Mouse (Mus musculus) embryo, embryonic 9.5 days (tissue): ENCODE measurements at regions not wholly inside any gene's neighbourhood (a gene's known extent, or its start where the extent isn't known, plus 50 kb on each side); places are given as distances from the start of the nearest gene placed in this dataset.

Source experiments
- DNase-seq: peaks from one replicate; pipeline ENCODE4 v3.0.0-alpha.2; 2017; ENCODE audit errors: extremely low spot score

GRCm38 (mm10) chr16:86368449-86368848 lies 466.8 kb upstream of the Adamts5 start:
- no peak for DNase-seq

DNA sequence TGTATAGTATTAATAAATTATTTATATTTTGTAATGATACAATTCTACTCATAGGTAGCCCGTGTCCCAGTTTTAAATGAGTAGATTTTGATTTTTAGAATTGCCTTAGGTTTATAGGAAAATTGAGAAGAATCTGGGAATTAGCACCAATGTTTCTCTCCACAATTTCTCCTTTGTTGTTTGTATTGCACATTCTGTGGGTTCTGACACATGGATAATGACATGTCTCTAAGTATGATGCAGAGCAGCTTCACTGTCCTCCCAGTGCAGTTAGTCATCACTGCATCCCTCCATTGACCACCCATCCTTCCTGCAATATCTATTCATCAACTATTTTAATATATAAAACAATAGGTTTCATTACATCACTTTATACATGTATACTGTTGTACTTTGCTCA lies 464.6 kb upstream of the Adamts5 start:
- no peak for DNase-seq

DNA sequence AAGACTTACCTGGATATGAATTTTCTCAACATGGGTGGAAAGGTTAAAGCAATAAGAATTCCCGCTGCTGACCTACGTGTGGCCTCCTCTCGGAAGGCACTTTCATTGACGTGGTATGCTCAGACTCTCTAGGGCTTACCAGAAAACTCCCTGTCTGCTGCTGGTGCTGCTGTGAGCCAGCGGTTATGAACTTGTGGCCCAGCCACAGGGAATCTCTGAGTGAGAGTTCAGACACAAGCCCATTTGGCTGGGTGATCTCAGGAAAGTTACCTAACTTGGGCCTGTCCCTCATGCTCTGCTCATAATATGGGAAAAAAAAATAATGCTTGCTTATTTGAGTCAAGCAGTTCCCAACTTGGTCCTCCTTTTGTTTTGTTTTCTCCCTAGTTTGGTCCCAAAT lies 459.5 kb upstream of the Adamts5 start:
- no peak for DNase-seq

DNA sequence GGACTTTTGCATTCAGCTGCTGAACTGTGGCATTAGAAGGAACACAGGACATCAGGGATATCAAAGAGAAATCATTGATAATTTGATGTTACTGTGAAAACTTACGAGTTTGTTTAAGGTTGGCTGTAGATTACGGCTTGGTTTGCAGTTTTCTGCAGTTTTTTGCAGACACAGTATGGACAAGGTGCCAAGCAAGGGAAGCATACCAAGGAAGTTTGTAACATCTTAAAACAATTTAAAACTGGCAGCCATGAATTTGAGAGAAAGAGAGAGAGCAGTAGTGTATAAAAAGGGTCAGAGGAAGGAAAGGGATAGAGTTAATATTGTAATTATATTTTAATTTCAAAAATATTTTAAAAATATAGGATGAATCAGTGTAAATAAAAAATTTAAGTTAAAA lies 453.4 kb upstream of the Adamts5 start:
- no peak for DNase-seq

DNA sequence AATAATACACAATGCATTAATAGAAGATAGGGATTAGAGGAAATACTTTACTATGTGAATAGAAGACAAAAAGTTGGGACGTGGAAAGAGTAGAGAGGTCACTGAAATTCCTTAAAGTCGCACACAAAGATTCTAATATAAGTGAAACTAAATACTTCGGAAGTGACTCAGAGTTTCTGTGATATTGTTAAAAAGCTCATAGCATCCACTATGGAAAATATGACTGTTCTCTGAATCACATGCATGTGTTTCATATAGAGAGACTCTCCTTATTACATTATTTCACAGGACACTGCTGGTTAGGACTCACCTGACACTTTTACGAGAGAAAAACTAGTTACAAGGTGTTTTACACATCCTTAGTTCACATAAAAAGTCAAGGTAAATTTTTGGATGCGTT lies 446.1 kb upstream of the Adamts5 start:
- no peak for DNase-seq

- DNase-seq = no peak
These were observed 445.3 kb upstream of the Adamts5 start for GRCm38 (mm10) chr16:86346916-86347315.

GRCm38 (mm10) chr16:86340311-86340710 lies 438.7 kb upstream of the Adamts5 start:
- DNase-seq = no peak

DNA sequence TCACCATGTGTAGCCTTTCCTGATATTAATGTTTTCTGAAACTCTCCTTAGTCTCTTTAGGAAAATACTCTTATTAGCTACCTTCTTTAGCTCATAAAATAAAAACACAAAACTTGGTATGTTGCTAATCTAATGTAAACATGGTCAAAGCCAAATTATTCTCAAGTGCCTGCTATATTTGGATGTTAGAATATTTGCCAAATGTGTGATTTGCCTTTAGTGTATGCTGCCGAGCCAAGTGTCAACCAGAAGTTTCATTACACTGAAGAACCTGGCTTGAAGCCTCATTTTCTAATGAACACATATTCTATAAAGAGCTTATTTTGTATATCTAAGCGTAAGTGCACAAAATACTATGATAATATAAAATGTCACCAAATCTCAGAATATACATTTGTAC lies 423.8 kb upstream of the Adamts5 start:
- no peak for DNase-seq

DNA sequence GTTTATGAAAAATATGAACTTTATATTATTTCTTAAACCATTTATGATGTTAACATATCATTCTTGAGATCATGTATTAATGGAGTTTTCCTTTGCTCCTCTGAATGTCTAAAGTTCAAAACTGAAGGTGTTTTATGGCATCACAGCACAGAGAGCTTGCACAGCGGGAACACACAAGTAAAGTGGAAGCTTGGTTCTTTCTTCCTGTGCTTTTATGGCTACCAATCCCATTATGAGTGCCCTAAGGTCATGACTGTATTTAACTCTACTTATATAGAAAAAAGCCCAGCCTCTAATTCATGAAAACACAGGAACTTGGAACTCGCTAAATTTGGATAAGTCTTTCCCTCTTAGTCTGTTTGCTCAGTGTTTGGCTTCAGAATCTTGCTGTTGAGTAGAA lies 417.3 kb upstream of the Adamts5 start:
- no peak for DNase-seq

GRCm38 (mm10) chr16:86309696-86310095 lies 408.1 kb upstream of the Adamts5 start:
- DNase-seq = no peak

DNA sequence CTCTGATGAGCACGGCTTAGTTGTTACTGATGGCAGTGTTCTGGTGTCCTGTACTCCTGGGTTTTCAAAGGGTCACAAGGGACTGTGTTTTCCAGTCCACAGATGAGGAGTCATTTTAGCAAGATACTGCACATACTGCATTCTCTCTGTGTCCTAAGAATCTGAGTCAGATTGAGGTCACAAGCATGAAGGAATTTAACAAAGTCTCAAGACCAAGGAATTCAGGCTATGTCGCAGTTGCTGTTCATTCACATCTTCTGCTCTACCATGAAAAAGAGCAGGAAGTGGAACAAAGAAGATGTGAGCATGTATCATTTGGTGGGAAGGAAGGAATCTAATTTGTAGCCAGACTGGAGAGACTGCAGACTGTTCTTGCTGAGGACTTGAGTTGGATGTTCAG lies 402.2 kb upstream of the Adamts5 start:
- DNase-seq = no peak

DNA sequence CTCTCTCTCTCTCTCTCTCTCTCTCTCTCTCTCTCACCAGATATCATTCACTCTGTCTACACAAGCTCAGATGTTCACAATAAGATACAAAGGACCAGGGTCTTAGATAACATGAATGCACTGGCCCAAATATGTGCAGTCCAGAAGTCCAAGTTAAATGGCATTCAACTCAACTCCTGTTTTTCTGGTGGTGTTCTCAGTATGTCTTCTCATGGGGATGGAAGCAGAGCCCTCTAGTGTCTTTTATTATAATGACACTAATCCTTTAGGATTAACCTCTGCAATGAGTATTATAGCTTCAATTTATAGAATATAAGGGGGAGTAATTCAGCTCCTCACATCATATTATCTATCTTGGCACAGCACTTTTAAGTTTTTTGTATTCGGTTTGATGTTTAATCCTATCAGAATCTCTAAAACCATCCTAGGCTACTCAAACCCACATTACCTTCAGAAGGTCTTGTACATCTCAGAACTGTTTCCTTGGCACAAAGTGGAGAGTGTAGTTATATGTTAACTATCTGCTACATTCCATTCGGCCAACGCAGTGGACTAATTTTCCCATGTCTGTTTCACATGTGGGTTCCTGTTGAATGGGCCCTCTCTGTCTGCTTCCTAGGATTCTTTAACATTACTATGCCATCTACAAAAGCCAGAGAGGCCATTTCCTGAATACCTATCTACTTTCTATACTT lies 401.0 kb upstream of the Adamts5 start:
- no peak for DNase-seq

DNA sequence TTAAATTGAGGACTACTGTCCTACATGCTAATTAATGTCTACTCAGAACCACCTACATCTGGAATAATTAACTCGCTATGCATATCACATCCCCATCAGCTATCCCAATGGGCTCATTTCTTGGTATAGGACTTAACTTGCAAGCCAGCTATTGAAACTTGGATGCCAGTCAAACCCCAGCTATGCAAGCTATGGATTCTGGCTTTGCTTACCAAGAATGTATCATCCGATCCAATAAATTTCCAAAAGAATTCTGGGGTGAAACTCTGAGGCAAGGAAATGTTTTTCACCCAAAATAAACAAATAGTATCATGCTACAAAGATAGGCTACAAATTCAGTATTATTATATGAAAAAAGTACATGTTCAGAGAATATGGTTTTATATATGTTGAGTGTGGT lies 392.8 kb upstream of the Adamts5 start:
- no peak for DNase-seq

DNA sequence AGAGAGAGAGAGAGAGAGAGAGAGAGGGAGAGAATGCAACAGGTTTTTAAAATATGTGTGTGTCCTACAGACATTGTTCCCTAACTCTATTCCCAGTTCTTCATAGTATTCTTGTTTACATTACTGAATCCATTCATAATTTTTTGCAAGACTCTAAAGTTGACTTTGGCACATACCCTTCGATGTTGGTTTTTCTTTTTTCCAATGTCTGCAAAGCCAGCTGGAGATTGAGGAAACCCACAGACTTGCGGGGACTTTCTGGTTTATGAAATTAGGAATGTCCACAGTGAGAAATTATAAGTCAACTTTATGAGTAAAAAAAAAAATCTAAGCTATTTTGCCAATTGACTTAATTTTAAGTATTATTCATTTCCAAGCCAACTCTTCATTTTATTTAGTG lies 379.7 kb upstream of the Adamts5 start:
- no peak for DNase-seq

- DNase-seq = no peak
These were observed 375.4 kb upstream of the Adamts5 start for GRCm38 (mm10) chr16:86277031-86277430.

DNA sequence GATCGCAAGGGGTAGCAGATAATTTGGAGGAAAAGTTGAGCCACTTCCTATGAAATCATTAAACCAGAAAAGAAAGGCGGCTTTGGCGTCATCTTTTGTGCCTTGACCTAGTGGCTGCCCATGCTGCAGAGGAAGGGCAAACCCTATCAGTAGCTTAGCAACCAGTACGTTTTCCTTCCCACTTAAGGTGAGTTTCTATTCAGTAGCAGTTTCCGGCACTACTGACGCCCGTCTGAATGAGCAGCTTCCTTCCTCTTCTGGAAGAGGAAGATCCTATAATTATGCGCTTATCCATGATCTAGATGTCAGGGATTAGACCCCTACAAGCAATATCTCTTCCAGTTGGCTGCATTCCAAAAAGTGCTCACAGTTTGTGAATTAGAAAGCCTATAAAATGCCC lies 360.0 kb upstream of the Adamts5 start:
- no peak for DNase-seq

GRCm38 (mm10) chr16:86252630-86253029 lies 351.0 kb upstream of the Adamts5 start:
- no peak for DNase-seq

- no peak for DNase-seq
These were observed 348.4 kb upstream of the Adamts5 start for GRCm38 (mm10) chr16:86250021-86250420.

GRCm38 (mm10) chr16:86244191-86244590 lies 342.6 kb upstream of the Adamts5 start:
- DNase-seq = no peak

GRCm38 (mm10) chr16:86242766-86243510 lies 341.3 kb upstream of the Adamts5 start:
- no peak for DNase-seq

- DNase-seq = no peak
These were observed 321.4 kb upstream of the Adamts5 start for GRCm38 (mm10) chr16:86222997-86223396.

- no peak for DNase-seq
These were observed 308.9 kb upstream of the Adamts5 start for GRCm38 (mm10) chr16:86210547-86210946.

DNA sequence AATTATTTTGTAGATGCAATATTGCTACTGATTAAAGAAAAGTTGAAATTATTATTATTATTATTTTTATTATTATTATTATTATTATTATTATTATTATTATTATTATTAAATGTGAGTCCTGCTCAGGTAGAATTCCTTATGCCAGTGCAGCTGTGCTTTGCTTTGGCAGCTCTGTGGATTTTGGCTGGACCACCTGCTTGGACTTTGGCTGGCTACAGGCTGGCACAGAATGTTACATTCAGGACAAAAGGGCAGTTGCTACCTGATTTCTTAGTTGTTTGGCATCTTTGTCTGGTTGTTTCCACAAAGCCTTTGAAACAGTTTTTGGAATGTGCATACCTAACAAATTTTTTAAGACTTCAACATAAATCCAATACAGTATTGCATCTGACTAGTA lies 307.7 kb upstream of the Adamts5 start:
- DNase-seq = no peak

DNA sequence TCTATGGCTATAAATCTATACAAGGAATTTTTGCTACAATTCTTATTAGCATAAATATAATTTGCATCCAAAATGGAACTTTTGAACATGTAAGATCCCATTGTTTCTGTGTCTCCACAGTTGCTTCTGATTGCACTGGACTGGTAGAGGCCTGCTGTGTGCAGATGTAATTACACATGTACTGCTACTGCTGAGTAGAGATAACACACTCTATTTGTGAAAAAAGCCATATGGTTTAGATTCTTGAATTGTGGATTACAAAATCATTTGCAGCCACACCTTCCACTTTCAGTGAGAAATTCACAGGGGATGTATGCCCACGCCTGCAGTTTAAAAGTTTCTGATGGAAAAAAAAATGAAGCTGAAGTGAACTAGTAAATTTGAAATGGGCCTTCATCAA lies 288.2 kb upstream of the Adamts5 start:
- no peak for DNase-seq
